Mouse (Mus musculus): ENCODE results near the gene Mrgbp. TPM values are rescaled to one million over a fixed set of nuclear protein-coding genes. Genes with fewer than 3 reads are reported as not detected.

The Mrgbp gene
- polyA plus RNA-seq, 1 experiment from 2014 or later: 51.1 TPM

DNA sequence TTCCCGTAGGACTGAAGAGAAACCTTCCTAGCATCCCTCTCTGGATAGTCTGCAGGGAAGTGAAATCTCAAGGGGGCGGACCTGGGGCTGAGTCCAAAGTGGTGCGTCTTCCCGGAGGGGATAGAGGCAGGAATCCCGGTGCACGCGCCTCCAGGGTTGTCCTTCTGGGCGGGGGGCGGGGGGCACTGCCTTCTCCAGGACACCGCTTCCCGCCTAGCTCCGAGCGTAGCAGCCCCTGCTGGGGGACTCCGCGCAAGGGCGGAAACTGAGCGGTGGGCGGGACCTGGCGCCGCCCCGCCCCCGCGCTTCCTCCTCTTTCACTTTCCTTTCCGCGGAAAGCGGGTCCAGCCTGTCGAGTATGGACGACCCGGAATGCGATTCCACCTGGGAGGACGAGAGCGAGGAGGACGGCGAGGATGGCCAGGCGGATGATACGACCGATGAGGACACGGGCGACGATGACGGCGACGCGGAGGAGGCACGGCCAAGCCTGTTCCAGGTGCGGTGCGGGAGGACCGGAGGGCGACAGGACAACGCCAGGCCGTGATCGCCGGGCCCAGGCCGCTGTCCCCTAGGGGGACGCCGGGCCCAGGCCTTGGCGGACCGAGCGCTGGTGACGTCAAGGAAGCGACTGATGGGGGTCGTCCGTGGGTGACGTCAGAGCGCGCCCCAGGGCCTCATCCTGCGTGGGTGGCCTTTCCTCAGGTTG lies 8.2 kb downstream of the Mrgbp start, which contains the start of gene Ogfr:
Gene Ogfr (plus strand): TSS at position 123 of the 709 bp plus-strand sequence.
- peak; percentile 90 for DNase-seq (ENCODE audit: low spot score)

GRCm38 (mm10) chr2:180597490-180597889 lies 16.4 kb downstream of the Mrgbp start, which contains the start of gene Col9a3:
Gene Col9a3, plus strand, starts transcription at chr2:180597790.
- DNase-seq (ENCODE audit: low spot score): no peak

DNA sequence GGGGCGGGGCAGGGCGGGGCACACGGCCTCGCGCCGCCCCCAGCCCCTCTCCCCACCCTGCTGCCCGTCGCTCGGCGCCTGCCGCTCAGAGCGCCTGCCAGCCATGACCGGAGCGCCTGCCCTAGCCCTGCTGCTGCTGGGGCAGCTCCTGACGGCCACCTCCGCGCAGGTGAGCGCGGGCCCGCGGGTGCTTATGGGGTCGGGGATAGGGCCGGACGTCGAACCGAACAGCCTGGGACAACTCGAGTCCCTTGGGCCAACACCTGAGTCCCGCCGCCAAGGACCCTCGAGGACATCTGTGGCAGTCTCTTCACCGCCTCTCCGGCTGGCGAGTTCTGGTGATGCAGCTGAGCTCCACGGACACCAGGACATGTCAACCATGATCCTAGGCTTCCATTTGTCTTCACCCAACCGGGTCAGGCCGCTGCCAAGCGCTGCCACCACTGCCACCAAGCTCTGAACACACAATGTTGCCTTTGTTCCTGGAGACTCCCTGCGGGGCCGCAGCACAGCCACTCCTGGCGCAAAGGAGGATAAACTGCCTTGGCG lies 17.1 kb downstream of the Mrgbp start:
- DNase-seq (ENCODE audit: low spot score): no peak

GRCm38 (mm10) chr2:180600569-180601021 lies 19.5 kb downstream of the Mrgbp start:
- DNase-seq (ENCODE audit: low spot score): no peak

DNA sequence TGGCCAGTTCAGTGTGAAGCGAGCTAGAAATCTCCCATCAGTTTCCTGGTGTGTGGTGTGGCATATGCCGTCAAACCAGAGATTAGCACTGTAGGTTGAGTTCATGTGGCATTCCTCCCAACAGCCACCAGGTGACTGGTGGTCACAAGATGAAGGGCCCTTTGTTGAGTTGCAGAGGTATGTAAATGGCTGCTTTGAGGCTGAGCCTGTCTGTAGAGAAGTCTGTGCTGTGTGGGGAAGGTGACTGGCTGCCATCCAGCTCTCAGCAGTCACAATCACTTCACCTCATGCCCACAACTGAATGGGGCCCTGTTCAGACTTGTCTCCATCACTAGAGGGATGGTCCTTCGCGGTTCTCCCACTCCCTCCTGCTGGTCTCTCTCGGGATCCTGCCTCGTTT lies 23.7 kb downstream of the Mrgbp start:
- DNase-seq (ENCODE audit: low spot score): peak; percentile 17

GRCm38 (mm10) chr2:180610283-180610682 lies 29.2 kb downstream of the Mrgbp start:
- DNase-seq (ENCODE audit: low spot score): no peak

DNA sequence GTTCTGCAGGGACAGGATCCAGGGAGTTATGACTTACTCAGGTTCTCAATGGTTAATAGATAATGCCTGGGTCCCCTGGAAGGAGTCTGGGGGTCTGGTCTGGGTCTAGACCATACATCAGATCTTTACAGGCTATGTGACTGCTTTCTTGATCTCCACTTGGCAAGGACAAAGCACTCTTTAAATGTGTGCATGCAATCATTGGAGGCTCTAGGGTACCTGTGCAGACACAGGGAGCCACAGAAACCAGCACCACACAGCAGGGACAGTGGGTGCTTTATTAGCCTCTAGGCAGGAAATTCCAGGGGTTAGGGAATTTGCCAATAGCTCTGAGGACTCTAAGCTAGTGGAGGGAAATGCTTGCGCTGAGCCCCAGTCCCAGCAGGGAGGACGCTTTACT lies 30.8 kb downstream of the Mrgbp start:
- DNase-seq (ENCODE audit: low spot score): no peak

Other genes with a start within 250 kb of the Mrgbp start
- gene Gata5, start 246.6 kb upstream of the Mrgbp start, polyA plus RNA-seq (2015; fragmentation: Nextera tagmentation; extraction: Ambion mirVana): not detected in 2 replicates
- 8.1 and 8.9 TPM in 2 replicates for gene Slco4a1, start 125.1 kb upstream of the Mrgbp start, polyA plus RNA-seq (2015; fragmentation: Nextera tagmentation; extraction: Ambion mirVana)
- gene Ntsr1, start 81.3 kb upstream of the Mrgbp start, polyA plus RNA-seq (2015; fragmentation: Nextera tagmentation; extraction: Ambion mirVana): 0.04 and 0.10 TPM in 2 replicates
- gene Ogfr, start 7.9 kb downstream of the Mrgbp start, polyA plus RNA-seq (2015; fragmentation: Nextera tagmentation; extraction: Ambion mirVana): 65.6 and 73.1 TPM in 2 replicates
- gene Col9a3, start 16.5 kb downstream of the Mrgbp start, polyA plus RNA-seq (2015; fragmentation: Nextera tagmentation; extraction: Ambion mirVana): 1.2 and 1.3 TPM in 2 replicates
- gene Tcfl5, start 61.4 kb downstream of the Mrgbp start, polyA plus RNA-seq (2015; fragmentation: Nextera tagmentation; extraction: Ambion mirVana): 0.14 TPM in 1 of 2 replicates, not detected in the other
- gene Dido1, start 128.7 kb downstream of the Mrgbp start, polyA plus RNA-seq (2015; fragmentation: Nextera tagmentation; extraction: Ambion mirVana): 25.6 and 32.2 TPM in 2 replicates
- gene Gid8, start 128.8 kb downstream of the Mrgbp start, polyA plus RNA-seq (2015; fragmentation: Nextera tagmentation; extraction: Ambion mirVana): 50.5 and 53.1 TPM in 2 replicates
- gene Slc17a9, start 144.0 kb downstream of the Mrgbp start, polyA plus RNA-seq (2015; fragmentation: Nextera tagmentation; extraction: Ambion mirVana): 2.6 and 3.1 TPM in 2 replicates
- gene Bhlhe23, start 195.6 kb downstream of the Mrgbp start, polyA plus RNA-seq (2015; fragmentation: Nextera tagmentation; extraction: Ambion mirVana): 0.17 and 0.19 TPM in 2 replicates